Mouse (Mus musculus) erythroblast, embryonic 14.5 days (primary cell): Measurements from ENCODE around the gene Zfp458.

Experiments used
- GATA1 ChIP-seq: IDR thresholded peaks from 2 replicates; pipeline ENCODE4 v1.6.1; 2012; ENCODE audit warnings: low read length, inconsistent platforms, mixed read lengths
- TAL1 ChIP-seq: IDR thresholded peaks from 3 replicates; pipeline ENCODE4 v1.6.1; 2012; ENCODE audit warnings: low read length, inconsistent platforms, mixed read lengths

GRCm38 (mm10) chr13:67214015-67214607, 64.2 kb downstream of the Zfp458 start:
- TF ChIP-seq TAL1 (no peak), GATA1 (no peak)
